Mouse (Mus musculus) heart, adult 11 months (tissue): ENCODE data around the gene Sema4g.
"Not testable (repeated sequence)": the region's sequence is repeated elsewhere in the genome, so short reads cannot be mapped to it uniquely, and the experiment has no call there.

Experiments
- DNase-seq: peaks from one replicate; pipeline ENCODE4 v3.0.0; 2022

Sema4g gene

DNA sequence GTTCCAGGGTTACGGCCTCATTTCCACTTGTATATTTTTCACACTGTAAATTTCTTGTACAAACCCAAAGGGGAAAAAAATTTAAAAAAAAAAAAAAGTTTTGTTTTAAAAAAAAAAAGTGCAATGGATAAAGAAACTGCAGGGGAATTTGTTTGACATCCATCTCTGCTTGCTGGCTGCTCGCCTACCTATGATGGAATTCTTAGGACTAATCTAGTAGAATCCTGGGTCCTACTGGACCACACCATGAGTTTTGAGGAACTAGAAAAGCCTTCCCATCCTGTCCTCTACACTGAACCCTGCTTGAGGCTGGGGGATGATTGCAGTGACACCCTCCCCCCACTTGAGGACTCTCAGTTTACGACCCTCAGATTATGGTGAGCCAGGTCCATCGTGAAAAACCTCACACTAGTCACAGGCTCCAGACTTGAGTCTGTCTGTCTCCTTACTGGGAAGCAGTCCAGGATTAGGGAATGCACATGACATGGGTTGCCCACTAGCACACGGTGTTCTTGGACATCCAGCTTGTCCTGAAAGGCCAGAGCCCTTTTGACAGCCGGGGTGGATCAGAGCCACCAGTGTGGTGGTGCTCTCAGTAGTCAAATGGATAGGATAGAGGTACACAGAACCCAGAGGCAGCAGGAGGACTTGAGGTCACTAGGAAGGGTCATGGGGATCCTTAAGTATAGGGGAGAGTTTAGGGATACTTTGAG, 38.2 kb downstream of the Sema4g start:
- DNase-seq: peak; percentile 96

DNA sequence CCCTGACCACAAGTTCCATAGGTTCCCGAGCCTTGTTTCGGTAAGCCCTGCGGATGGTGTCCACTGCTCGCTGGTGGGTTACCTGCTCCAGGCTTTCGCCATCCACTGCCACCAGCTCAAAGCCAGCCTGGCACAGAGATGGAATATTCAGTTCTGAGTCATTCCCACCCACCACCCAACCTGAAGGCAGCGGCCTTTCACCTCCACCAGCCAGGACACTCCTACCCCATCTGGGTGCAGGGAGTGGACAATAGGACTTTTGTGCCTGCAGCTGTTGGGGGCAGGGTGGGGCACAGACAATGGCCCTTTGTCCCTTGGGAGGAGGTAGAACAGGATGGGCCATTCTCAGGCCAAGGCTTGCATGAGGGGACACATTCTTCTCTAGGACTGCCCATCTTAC, 38.9 kb downstream of the Sema4g start:
- peak; percentile 97 for DNase-seq

DNA sequence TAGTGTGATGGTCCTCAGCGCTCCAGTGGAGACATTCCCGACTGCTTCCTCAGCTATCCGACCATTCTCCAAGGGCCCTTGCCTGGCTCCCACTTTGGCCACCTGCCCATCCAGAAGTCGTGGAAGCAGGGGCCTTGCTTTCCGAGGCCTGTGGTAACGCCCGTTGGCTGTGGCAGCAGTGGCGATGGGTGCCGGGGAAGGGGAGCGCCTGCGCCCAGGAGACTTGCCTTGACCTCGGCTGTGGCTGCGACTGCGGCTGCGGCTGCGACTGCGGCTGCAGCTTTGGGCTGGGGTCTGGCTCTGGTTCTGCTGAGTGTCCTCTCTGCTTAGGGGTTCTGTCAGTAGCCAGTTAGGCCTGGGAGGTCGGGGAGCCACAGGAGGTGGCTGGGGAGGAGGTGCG, 39.8 kb downstream of the Sema4g start:
- no peak for DNase-seq

DNA sequence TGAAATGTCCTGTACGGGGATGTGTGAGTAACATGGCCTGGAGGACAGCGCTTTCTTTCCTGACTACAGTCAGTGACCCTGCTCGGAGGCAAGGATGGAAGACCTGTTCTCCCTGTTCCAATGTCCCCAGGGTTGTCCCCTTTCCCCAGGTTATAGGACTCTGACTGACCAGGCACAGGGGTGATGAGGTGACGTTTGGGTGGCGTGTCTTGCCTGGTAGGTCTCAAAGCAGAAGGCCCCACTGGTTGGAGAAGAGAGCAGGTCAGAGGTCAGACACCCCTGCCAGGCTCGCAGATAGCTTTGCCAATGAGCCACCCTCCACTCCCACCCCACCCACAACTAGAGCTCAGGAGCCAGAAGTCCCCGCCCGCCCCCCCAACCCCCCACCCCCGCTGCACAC, 40.7 kb downstream of the Sema4g start:
- DNase-seq: peak; percentile 92

DNA sequence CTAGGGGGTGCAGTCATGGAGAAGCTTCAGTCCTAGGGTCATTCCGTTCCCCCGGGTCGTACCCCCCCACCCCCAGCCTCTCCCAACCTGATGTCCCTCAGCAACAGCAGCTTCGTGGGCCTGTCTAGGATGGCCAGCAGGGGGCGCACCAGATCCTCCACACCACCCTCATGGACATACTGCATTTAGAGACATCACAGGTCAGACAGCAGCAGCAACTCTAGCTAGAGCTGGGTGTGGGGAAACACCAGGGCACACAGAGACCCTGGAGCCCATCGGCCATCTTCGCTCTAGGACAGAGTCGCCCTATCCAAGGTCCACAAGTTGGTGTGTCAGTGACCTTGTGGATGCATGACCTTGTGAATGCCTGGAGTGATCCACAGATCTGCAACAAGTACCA, 41.2 kb downstream of the Sema4g start:
- peak; percentile 97 for DNase-seq

DNA sequence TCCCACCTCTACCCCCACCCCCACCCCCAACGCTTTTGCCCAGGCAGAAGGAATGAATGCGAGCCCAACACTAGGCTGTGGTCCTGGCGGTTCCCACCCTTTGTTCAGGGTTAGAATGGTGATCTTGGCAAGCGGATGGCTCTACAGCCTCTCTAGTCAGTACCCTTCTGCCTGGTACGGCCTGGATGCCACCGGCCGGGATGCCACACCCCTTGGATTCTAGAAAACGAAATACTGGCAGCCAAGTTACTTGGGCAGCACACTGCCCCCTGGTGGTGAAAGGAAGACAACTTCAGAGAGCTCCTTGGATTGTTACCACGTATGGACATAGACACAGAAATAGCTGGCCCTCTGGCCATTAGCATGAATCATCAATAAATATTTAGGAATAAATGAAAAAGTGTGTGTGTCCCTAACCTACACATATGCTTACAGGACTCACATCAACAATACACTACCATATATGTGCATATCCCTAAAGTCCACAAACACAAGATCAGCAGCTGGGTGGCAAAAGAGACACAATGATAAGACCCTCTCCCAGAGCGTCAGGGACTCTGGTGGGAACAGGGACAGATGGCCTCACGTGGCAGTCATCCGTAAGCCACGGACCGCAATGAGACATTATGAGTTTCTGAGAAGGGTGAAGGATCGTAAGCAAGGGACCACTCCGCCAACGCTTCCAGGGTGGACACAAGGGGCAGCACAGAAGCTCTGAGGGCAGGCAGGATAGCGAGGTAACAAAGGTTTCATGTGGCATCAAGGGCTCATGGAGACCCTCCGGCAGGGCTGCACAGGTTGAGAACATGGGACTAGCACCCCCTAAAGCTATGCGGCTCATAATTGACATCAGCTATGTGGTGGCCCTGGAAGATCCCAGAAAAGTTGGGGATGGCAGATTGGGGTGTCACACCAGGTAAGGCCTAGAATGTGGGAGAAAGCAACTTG, 42.1 kb downstream of the Sema4g start:
- DNase-seq: peak; percentile 97

DNA sequence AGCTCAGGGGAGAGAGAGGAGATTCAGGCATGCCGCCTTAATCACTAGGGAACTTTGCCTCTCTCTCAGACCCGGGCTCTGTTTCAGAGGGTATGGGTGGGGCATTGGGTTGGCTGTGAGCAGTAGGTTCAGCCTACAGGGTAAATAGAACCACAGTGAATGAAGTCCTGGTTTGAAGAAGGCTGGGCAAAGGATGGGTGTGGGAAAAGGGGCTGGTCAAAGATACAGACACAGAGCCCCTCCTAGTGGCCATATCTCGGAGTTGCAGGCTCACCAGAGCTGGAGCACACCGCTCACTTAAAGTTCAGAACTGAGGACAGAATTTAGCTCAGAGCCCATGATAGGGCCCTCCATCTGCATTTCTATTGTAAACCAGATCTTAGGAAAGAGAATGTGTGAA, 42.9 kb downstream of the Sema4g start:
- DNase-seq: peak; percentile 97

DNA sequence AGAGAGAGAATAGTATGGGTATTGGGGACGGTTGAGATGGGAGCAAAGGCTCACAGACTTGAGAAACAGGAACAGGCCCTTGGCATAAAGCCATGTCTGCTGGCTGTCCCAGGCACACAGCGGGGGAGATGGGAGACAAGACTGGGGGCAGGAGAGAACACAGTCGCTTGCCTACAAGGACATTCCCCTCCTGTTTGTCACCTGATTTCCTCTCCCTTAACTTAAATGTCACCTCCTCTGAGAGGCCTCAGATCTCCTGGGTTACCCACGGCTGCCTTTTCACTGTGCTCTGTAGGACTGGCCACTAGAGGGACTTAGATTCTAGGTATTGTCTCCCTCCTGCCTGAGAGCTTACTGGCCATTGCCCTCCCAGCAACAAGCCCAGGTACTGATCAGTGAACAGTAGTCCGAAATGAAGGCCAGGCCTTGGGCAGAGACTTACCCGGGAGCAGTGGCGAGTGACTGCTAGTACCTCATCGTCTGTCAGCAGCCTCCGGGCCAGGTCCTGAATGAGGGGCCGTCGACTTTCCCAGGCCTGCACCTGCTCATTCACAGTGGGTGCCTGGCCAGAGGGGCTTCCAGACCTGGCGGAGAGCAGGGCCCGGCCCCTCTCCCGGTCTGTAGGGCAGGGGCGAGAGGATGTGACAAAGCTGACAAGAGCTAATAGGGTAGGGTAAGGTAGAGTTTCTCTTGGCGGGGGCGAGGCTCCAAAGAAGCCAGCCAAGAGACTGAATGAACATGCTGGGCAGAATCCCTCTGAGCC, 43.9 kb downstream of the Sema4g start:
- peak; percentile 94 for DNase-seq

DNA sequence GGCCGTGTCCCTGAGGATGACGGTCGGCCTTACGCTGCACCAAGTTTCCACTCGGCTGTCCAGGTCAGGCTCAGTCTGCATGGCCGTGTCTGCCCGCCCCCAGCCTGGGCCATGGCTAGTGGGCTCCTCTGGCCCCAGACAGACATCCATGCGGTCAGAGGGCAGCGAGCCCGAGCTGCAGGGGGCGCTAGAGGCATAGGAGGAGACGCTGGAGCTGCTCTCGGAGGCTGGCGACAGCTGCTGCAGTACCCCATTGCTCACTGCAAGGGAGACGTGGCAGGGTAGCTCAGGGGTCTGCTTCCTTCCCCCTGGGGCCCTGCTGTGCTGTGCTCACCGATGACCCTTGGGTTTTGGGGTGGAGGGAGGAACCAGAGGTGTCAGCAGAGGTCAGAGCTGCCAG, 48.0 kb downstream of the Sema4g start:
- DNase-seq: no peak

DNA sequence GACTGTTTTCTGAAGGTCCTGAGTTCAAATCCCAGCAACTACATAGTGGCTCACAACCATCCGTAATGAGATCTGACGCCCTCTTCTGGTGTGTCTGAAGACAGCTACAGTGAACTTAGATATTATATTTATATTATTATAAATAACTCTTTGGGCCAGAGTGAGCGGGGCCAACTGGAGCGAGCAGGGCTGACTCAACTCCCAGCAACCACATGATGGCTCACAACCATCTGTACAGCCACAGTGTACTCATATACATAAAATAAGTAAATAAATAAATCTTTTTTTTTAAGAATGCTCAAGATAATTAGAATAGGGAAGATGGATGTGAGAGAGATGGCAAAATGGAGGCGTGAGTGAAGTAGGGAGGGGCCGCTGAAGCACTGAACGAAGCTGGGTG, 49.3 kb downstream of the Sema4g start:
- not testable (repeated sequence) for DNase-seq

DNA sequence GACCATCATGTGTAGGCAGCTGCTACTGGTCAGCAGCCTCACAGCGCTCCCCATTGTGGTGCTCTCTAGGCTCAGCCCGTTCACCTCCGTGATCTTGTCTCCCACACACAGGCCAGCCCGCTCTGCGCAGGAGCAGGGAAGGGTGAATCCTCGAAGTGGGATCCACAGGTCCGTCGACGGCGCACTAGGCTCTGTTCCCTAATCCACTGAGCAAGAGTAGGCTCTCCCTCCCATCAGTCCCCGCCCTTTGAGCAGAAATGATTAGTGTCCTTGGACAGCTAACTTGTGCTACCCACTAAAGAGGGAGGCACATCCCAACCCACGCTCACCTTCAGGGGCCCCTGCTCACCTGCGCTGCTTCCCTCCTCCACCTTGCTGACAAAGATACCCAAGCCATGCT, 51.3 kb downstream of the Sema4g start:
- DNase-seq: peak; percentile 86

DNA sequence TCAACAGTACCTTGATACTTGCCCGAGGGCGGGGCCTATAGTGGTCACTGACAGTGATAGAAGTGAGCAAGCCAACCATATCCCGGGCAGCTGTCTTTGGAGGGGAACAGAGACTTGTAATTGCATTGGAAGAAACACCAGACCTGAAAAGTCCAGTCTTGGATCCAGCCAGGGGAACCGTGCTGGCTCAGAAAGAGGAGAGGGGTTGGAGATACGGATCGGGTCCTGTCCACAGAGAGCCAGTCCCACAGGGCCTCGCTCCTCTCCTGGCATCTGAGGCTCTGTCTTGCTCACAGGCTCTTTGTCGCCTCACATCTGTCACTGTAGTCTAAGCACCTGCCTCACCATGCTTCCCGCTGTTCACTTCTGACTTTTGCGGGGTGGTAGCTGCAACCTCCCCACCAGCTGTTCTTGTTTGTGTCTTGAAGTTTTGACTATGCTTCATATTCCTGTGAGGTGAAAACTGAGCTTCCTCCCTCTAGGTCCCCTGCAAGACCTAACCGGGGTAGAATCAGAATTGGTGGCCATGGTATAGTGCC, 55.6 kb downstream of the Sema4g start:
- DNase-seq: peak; percentile 89

DNA sequence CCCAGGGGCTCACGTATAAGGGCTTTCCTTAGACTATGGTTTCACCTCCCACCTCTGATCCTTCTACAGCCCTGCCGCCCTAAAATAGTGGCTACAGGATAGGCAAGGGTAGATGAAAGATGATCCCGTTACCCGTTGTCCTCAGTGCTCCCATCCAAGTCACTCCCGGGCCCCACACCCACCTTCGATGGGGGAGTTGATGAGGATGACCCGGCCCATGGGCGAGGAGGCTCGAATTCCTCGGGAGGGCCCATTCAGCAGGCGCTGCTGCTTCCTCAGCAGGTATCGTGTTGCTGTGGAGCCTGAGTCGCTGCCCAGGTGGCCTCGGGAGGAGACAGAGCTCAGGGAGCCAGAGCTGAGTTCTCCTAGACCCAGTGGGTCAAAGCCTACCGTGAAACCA, 56.3 kb downstream of the Sema4g start:
- DNase-seq: peak; percentile 93

DNA sequence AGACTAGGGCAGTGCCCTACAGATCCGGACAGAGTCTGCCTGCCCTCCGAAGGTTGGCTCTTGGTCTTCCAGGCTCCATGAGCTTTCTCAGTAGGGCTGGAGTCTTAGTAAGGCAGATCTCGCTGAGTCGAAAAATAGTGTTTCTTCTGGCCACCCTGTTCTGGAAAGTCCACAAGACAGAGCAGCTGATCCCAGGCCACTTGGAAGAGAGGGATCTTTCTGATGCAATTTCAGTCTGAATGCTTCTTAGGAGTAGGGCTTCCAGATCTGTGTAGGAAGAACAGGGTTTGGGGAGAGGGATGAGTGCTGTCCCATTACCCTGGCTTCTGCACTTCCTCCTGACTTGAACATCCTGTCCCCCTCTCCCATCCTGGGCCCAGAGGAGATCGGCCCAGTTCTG, 56.8 kb downstream of the Sema4g start, which contains the start of gene Pdzd7:
TSS of gene Pdzd7 (minus strand) at position 67 of the 400 bp plus-strand sequence.
- DNase-seq: peak; percentile 91

DNA sequence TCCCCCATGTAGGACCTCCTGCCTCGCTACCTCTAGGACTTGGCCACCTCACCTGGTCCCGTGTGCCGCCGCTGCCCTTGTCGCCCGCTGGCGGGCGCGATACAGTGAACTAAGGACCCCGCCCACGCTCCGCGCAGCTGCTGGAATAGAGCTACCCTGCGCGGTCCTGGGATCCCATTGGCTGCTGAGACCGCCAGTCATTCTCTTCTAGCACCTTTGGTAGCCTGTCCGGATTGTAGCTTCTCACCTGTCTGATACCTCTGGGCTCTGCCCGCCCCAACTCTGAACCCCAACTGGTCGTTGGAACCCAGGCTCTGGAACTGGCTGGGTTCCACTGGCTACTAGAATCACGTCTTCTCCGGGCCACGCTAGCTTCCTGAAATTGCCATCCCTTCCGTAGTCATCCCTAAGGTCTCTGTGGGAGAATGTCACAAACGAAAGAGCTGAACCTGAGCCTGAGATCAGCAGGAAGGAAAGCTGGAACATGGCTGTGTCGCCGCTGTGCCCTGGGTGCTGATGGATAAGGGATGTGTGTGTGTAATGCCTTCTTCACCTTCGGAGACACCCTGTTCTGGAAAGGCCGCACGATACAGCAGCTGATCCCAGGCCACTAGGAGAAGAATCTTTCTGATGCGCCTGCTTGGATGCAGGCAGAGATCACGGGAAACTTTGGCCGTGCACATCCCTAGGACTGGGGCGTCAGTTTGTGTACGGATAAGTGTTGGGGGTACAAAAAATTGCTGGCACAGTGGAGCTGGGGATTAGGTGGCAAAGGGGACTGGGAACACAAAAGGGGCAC, 57.8 kb downstream of the Sema4g start:
- DNase-seq: peak; percentile 99

DNA sequence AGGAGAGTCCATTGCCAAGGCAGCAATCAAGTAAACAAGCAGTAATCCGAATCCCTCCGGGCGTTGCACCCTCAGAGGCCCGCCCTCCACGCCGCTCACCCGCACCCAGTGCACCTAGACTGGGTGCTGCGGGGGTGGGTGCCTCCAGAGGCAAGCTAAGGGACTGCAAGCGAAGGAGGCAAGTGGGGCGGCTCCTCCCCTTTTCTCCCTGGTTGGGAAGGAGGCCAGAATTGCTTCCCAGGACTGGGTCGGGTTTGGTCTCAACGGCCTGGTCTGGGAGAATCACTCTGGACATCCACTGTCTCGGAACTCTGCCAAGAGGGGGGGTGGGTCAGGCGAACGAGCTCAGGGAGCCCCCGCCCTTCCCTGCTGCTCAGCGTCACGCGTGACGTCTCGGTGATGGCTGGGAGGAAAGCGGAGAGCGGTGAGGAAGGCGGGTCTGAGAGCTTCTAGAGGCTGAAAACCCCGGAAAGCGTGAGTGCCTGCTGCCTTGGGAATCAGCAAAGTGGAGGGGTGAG, 58.6 kb downstream of the Sema4g start, which contains the start of gene Sfxn3:
TSS of gene Sfxn3 (plus strand) at position 87 of the 518 bp plus-strand sequence.
- peak; percentile 100 for DNase-seq

DNA sequence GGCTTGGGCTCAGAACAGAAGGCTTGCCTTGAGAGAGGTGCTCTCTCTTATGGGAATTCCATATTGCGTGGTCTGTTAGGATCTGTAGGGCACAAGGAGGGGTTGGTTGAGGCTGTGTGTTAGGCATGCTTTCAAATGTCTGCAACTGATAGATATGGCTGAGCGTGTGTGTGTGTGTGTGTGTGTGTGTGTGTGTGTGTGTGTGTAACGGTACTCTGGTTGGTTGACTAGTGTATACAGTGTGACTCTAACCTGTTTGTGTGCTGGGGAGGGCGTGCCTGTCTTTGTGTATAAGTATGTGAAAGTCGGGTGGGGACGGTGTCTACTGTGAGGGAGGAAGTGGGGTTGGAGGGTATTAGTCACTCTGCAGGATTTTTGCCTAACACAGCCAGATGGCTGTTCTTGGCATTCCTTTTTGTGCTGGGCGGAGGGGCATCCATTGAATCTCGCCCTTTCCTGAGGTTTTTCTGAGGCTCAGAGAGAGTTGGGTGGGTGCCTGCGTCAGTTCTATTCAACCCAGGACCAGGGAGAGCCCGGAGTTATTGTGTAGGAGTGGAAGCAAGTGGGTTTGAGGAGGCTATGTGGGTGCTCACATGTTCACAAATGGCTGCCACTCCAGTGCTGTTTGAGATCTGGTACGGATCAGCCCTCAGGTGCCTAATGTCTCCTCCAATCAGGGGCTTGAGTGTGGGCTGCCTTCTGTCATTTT, 59.2 kb downstream of the Sema4g start:
- DNase-seq: peak; percentile 98

DNA sequence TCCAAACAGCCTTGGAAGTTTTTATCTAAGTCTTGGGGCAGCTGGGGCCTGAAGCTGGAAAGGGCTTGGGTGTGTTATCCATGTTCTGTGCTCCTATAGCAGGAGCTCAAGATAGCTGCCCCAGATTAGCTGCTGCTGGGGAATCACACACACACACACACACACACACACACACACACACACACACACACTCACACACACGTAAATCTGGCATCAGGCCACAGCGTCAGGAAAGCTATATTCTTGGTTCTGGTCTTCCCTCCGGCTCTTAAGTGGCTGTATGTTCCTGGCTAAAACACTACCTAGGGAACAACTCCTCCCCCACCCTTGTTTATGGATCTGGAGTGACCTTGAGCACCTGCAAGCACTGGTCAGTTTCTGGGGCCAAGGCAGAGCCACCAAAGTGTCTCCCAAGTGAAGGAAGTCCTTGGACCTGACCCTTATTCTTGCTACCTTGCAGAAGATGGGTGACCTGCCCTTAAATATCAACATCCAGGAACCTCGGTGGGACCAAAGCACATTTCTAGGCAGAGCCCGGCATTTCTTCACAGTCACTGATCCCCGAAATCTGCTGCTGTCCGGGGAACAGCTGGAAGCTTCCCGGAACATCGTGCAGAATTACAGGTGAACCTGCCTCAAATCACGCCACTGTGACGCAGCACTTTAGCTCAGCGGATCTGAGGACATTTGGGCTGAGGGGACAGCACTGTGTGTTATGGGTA, 59.9 kb downstream of the Sema4g start:
- peak; percentile 91 for DNase-seq

DNA sequence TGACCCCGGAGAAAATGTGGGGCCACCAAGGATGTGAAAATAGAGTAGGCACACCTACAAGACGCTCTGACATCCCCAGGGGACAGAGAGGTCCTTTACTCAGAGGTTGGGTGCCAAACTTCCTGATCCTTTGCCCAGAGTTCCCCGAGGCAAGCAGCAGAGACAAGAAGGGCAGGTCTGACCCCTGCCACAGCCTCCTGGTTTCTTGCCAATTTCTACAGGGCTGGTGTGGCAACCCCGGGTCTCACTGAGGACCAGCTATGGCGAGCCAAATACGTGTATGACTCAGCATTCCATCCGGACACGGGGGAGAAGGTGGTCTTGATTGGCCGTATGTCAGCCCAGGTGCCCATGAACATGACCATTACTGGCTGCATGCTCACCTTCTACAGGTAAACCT, 60.6 kb downstream of the Sema4g start:
- DNase-seq: peak; percentile 96
